Mouse (Mus musculus) R1 (cell line): ENCODE data around the gene Clec11a.
A peak's percentile ranks its signal among the peaks of the same experiment; 100 is the strongest.

ENCODE experiments used
- DNase-seq: peaks from one replicate; pipeline ENCODE4 v3.0.0-alpha.2; 2018; ENCODE audit warnings: low read depth, low spot score

Clec11a gene

GRCm38 (mm10) chr7:44280959-44281358 lies 25.7 kb downstream of the Clec11a start:
- DNase-seq, result no peak

GRCm38 (mm10) chr7:44277250-44277622 lies 29.5 kb downstream of the Clec11a start:
- DNase-seq, result peak; percentile 86

- DNase-seq, result peak; percentile 87
Measured at GRCm38 (mm10) chr7:44276461-44277249, 30.0 kb downstream of the Clec11a start.

GRCm38 (mm10) chr7:44275546-44275945 lies 31.2 kb downstream of the Clec11a start:
- DNase-seq, result peak; percentile 52

GRCm38 (mm10) chr7:44274096-44274495 lies 32.6 kb downstream of the Clec11a start:
- DNase-seq, result no peak

- DNase-seq, result no peak
Measured at GRCm38 (mm10) chr7:44273446-44273845, 33.3 kb downstream of the Clec11a start.

- no peak for DNase-seq
Measured at GRCm38 (mm10) chr7:44272546-44272945, 34.2 kb downstream of the Clec11a start.

GRCm38 (mm10) chr7:44271309-44271708 lies 35.4 kb downstream of the Clec11a start:
- DNase-seq, result peak; percentile 83

- no peak for DNase-seq
Measured at GRCm38 (mm10) chr7:44269397-44269796, 37.3 kb downstream of the Clec11a start.

GRCm38 (mm10) chr7:44268117-44268516 lies 38.6 kb downstream of the Clec11a start:
- no peak for DNase-seq

- DNase-seq, result peak; percentile 96
Measured at GRCm38 (mm10) chr7:44262791-44263643, 43.7 kb downstream of the Clec11a start.

GRCm38 (mm10) chr7:44261147-44261546 lies 45.6 kb downstream of the Clec11a start, which contains the start of gene Gm15517:
Gene Gm15517, plus strand, starts transcription at chr7:44261447.
- peak; percentile 53 for DNase-seq

- no peak for DNase-seq
Measured at GRCm38 (mm10) chr7:44260410-44260809, 46.3 kb downstream of the Clec11a start.

GRCm38 (mm10) chr7:44257278-44257677 lies 49.4 kb downstream of the Clec11a start, which contains the start of gene Acp4:
Gene Acp4, minus strand, starts transcription at chr7:44257378.
- no peak for DNase-seq

- no peak for DNase-seq
Measured at GRCm38 (mm10) chr7:44254930-44255329, 51.8 kb downstream of the Clec11a start.

- no peak for DNase-seq
Measured at GRCm38 (mm10) chr7:44253023-44253616, 53.6 kb downstream of the Clec11a start.
